Mouse (Mus musculus): Measurements from ENCODE around the gene Lcn11. TPM values are rescaled to one million over a fixed set of nuclear protein-coding genes. Genes with fewer than 3 reads are reported as not detected.
"Not testable (repeated sequence)": the region's sequence is repeated elsewhere in the genome, so short reads cannot be mapped to it uniquely, and the experiment has no call there.

The Lcn11 gene
- polyA plus RNA-seq (2014; fragmentation: Nextera tagmentation; extraction: Ambion mirVana) = not detected in 2 replicates

DNA sequence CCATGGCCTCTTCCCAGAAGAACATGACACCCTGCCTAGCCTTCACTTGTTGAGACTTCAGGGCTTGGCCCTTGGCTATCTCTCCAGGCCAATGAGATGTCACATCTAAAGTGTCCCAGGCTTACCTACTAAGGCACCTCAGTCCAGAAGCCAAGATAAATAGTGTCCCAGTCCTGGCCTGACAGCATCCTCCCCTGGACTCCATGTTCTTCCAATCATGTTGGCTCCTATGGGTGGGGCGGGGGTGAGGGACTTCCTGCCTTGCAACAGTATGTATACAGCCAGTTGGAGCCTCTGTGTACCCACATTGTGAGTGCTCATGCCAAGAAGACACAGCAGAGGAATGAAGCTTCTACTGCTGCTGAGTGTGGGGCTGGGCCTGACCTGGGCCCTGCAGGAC lies at the start of gene Lcn11:
Lcn11 (plus strand) TSS at position 301 of the 400 bp plus-strand sequence.
- no peak for ATAC-seq (ENCODE audit: low read depth)
- no peak within 1 kb of the TSS for H3K9ac ChIP-seq (ENCODE audit: low read depth, low read length)
- no peak for DNase-seq (ENCODE audit: low spot score)
- no peak within 1 kb of the TSS for H3K4me3 ChIP-seq (ENCODE audit: low read depth, low read length)
- no peaks in the 10 kb centered on the region for H3K4me1 ChIP-seq (ENCODE audit: control insufficient read depth, insufficient read depth, low read length)
- no peaks in the 10 kb centered on the region for H3K27me3 ChIP-seq (replicated peaks; ENCODE audit: control insufficient read depth, insufficient read depth, low read length)
- WGBS = 91% methylated on average over 1 of the region's 1 CpGs
- H3K9me3 ChIP-seq (ENCODE audit: control insufficient read depth, low read length) = no peaks in the 10 kb centered on the region
- no peak within 1 kb of the TSS for H3K4me2 ChIP-seq (ENCODE audit: low read depth, low read length)
- no peaks in the 10 kb centered on the region for H3K36me3 ChIP-seq (ENCODE audit: control insufficient read depth, insufficient read depth, low read length)
- no peak within 1 kb of the TSS for H3K27ac ChIP-seq (replicated peaks; ENCODE audit: low read depth, low read length)

DNA sequence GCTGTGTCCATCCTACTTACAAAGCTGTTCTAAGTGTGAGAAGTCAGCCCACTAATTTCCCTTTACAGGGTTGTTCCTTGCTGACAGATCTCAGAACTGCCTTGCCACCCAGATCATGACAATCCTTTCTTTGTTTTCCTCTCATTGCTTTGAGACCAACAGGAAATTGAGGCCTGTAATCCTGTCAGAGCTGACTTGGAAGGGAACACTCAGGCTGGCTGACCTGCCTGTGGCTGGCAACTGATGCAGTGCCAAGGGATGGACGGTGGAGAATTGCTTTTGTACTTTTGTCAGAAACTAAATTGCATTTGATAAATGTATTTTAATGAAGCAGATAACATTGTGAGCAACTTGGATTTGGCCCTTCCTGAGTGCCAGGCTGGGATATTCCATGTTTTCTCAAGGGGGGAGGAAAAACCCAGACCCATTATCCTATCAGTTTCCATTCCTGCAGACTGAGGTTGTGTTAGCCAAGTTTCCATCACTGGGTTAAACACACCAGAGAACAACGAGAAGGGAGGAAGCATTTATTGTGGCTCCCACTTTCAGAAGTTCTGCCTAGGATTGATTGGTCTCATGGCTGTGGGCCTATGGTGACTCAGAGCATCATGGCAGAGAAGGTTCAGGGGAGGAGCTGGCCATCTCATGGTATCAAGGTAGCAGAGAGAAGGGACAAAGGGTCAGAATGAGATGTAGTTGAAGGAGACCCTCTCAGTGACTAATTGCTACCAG lies 43.5 kb upstream of the Lcn11 start:
- no peak for DNase-seq (ENCODE audit: low spot score)
- Histone ChIP-seq H3K4me1 (ENCODE audit: control insufficient read depth, insufficient read depth, low read length) (no peaks in the 10 kb centered on the region), H3K9me3 (ENCODE audit: control insufficient read depth, low read length) (no peaks in the 10 kb centered on the region), H3K9ac (ENCODE audit: low read depth, low read length) (no peak overlapping the region), H3K36me3 (ENCODE audit: control insufficient read depth, insufficient read depth, low read length) (no peaks in the 10 kb centered on the region), H3K27ac (replicated peaks; ENCODE audit: low read depth, low read length) (no peak overlapping the region), H3K4me2 (ENCODE audit: low read depth, low read length) (no peak overlapping the region), H3K4me3 (ENCODE audit: low read depth, low read length) (no peak overlapping the region), H3K27me3 (replicated peaks; ENCODE audit: control insufficient read depth, insufficient read depth, low read length) (no peaks in the 10 kb centered on the region)
- ATAC-seq (ENCODE audit: low read depth) = no peak
- 43% methylated on average over 2 of the region's 2 CpGs for WGBS

DNA sequence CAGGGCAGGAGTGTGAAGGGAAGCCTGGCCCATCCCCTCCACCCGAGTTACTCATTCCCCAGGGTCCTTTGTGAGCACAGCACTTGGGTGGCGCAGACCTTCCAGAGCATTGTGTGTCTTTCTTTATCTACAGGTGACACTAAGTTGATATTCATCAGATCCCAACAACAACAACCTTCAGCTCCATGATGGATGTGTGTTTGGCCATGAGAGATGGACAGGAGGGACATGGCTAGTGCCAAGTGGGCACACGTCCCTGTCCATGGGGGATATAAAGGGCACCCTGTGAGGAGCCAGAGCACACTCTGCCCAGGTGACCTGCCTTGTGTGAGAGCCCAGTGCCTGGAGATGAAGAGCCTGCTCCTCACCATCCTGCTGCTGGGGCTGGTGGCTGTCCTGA lies 40.1 kb upstream of the Lcn11 start, which contains the start of gene Obp2b:
Obp2b (plus strand) TSS at position 301 of the 400 bp plus-strand sequence.
- H3K27ac ChIP-seq (replicated peaks; ENCODE audit: low read depth, low read length); H3K9ac ChIP-seq (ENCODE audit: low read depth, low read length); H3K9me3 ChIP-seq (ENCODE audit: control insufficient read depth, low read length); H3K4me1 ChIP-seq (ENCODE audit: control insufficient read depth, insufficient read depth, low read length); ATAC-seq (ENCODE audit: low read depth); H3K27me3 ChIP-seq (replicated peaks; ENCODE audit: control insufficient read depth, insufficient read depth, low read length); H3K4me2 ChIP-seq (ENCODE audit: low read depth, low read length); DNase-seq (ENCODE audit: low spot score); H3K36me3 ChIP-seq (ENCODE audit: control insufficient read depth, insufficient read depth, low read length); H3K4me3 ChIP-seq (ENCODE audit: low read depth, low read length): not testable (repeated sequence)
- WGBS = 100% methylated on average over 1 of the region's 3 CpGs

GRCm38 (mm10) chr2:25741671-25742070 lies 35.1 kb upstream of the Lcn11 start:
- Histone ChIP-seq H3K27ac (replicated peaks; ENCODE audit: low read depth, low read length) (no peak overlapping the region), H3K27me3 (replicated peaks; ENCODE audit: control insufficient read depth, insufficient read depth, low read length) (no peaks in the 10 kb centered on the region), H3K9ac (ENCODE audit: low read depth, low read length) (no peak overlapping the region), H3K36me3 (ENCODE audit: control insufficient read depth, insufficient read depth, low read length) (no peaks in the 10 kb centered on the region), H3K4me2 (ENCODE audit: low read depth, low read length) (no peak overlapping the region), H3K4me3 (ENCODE audit: low read depth, low read length) (no peak overlapping the region), H3K4me1 (ENCODE audit: control insufficient read depth, insufficient read depth, low read length) (no peaks in the 10 kb centered on the region), H3K9me3 (ENCODE audit: control insufficient read depth, low read length) (no peaks in the 10 kb centered on the region)
- no peak for DNase-seq (ENCODE audit: low spot score)
- no peak for ATAC-seq (ENCODE audit: low read depth)
- 67% methylated on average over 1 of the region's 1 CpGs for WGBS

DNA sequence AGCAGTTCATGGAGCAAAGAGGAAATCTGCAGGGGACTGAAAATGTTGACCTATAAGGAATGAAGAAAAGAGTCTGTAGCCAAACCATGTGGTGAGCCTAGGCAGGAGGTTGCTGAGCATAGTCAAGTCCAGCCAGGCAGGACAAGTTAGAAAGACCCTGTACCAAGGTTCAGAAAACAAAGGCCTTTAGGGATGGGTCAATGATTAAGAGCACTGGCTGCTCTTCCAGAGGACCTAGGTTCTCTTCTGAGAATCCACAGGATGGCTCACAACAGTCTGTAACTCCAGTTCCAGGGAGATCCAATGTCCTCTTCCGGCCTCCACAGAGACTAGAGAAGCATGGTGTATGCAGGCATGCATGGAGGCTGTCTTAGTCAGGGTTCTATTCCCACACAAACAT lies 22.6 kb upstream of the Lcn11 start:
- Histone ChIP-seq H3K36me3 (ENCODE audit: control insufficient read depth, insufficient read depth, low read length) (no peaks in the 10 kb centered on the region), H3K9me3 (ENCODE audit: control insufficient read depth, low read length) (no peaks in the 10 kb centered on the region), H3K9ac (ENCODE audit: low read depth, low read length) (no peak overlapping the region), H3K4me3 (ENCODE audit: low read depth, low read length) (no peak overlapping the region), H3K4me2 (ENCODE audit: low read depth, low read length) (no peak overlapping the region), H3K4me1 (ENCODE audit: control insufficient read depth, insufficient read depth, low read length) (no peaks in the 10 kb centered on the region), H3K27me3 (replicated peaks; ENCODE audit: control insufficient read depth, insufficient read depth, low read length) (no peaks in the 10 kb centered on the region), H3K27ac (replicated peaks; ENCODE audit: low read depth, low read length) (no peak overlapping the region)
- no peak for ATAC-seq (ENCODE audit: low read depth)
- no peak for DNase-seq (ENCODE audit: low spot score)
- WGBS = 92% methylated on average over 1 of the region's 1 CpGs

GRCm38 (mm10) chr2:25758064-25758625 lies 18.7 kb upstream of the Lcn11 start:
- DNase-seq (ENCODE audit: low spot score) (no peak), ATAC-seq (ENCODE audit: low read depth) (no peak)
- Histone ChIP-seq H3K27me3 (replicated peaks; ENCODE audit: control insufficient read depth, insufficient read depth, low read length) (no peaks in the 10 kb centered on the region), H3K9ac (ENCODE audit: low read depth, low read length) (no peak overlapping the region), H3K4me2 (ENCODE audit: low read depth, low read length) (no peak overlapping the region), H3K27ac (replicated peaks; ENCODE audit: low read depth, low read length) (no peak overlapping the region), H3K4me3 (ENCODE audit: low read depth, low read length) (no peak overlapping the region), H3K4me1 (ENCODE audit: control insufficient read depth, insufficient read depth, low read length) (no peaks in the 10 kb centered on the region), H3K36me3 (ENCODE audit: control insufficient read depth, insufficient read depth, low read length) (no peaks in the 10 kb centered on the region), H3K9me3 (ENCODE audit: control insufficient read depth, low read length) (no peaks in the 10 kb centered on the region)
- 18% methylated on average over 4 of the region's 4 CpGs for WGBS

- Histone ChIP-seq H3K36me3 (ENCODE audit: control insufficient read depth, insufficient read depth, low read length) (no peaks in the 10 kb centered on the region), H3K4me3 (ENCODE audit: low read depth, low read length) (no peak within 1 kb of the TSS), H3K9me3 (ENCODE audit: control insufficient read depth, low read length) (no peaks in the 10 kb centered on the region), H3K4me2 (ENCODE audit: low read depth, low read length) (no peak within 1 kb of the TSS), H3K9ac (ENCODE audit: low read depth, low read length) (no peak within 1 kb of the TSS), H3K4me1 (ENCODE audit: control insufficient read depth, insufficient read depth, low read length) (no peaks in the 10 kb centered on the region), H3K27me3 (replicated peaks; ENCODE audit: control insufficient read depth, insufficient read depth, low read length) (no peaks in the 10 kb centered on the region), H3K27ac (replicated peaks; ENCODE audit: low read depth, low read length) (no peak within 1 kb of the TSS)
- no peak for DNase-seq (ENCODE audit: low spot score)
- no peak for ATAC-seq (ENCODE audit: low read depth)
- WGBS = 32% methylated on average over 2 of the region's 2 CpGs
Measured at GRCm38 (mm10) chr2:25765269-25765668, 11.5 kb upstream of the Lcn11 start, which contains the start of gene Lcn3. Lcn3 (plus strand) TSS chr2:25765569.

DNA sequence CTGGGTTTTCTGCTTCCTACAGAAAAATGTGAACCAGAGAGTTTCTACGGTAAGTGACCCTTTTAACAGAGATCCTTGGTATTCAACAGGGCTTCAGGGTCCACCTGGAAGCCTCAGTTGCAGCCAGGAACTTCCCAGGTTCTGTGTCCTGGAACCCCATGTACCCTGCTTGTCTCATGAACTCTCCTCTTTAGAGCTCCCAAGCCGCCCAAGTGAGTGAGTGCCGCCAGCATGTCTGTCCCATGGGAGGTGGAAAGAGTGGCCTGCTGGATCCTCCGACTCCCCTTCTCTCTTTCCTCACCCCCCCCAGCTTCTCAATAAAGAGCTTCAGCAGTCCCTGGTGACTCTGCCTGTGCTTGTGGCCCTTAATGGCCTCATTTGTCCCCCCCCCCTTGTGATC lies 9.1 kb upstream of the Lcn11 start:
- H3K4me1 ChIP-seq (ENCODE audit: control insufficient read depth, insufficient read depth, low read length) = no peaks in the 10 kb centered on the region
- no peaks in the 10 kb centered on the region for H3K27me3 ChIP-seq (replicated peaks; ENCODE audit: control insufficient read depth, insufficient read depth, low read length)
- H3K9me3 ChIP-seq (ENCODE audit: control insufficient read depth, low read length) = no peaks in the 10 kb centered on the region
- no peak overlapping the region for H3K4me2 ChIP-seq (ENCODE audit: low read depth, low read length)
- no peak overlapping the region for H3K4me3 ChIP-seq (ENCODE audit: low read depth, low read length)
- DNase-seq (ENCODE audit: low spot score) = no peak
- H3K27ac ChIP-seq (replicated peaks; ENCODE audit: low read depth, low read length) = no peak overlapping the region
- no peak overlapping the region for H3K9ac ChIP-seq (ENCODE audit: low read depth, low read length)
- ATAC-seq (ENCODE audit: low read depth) = no peak
- WGBS = 76% methylated on average over 4 of the region's 4 CpGs
- H3K36me3 ChIP-seq (ENCODE audit: control insufficient read depth, insufficient read depth, low read length) = no peaks in the 10 kb centered on the region

- WGBS = 91% methylated on average over 2 of the region's 2 CpGs
- ATAC-seq (ENCODE audit: low read depth) = no peak
- H3K4me2 ChIP-seq (ENCODE audit: low read depth, low read length) = no peak overlapping the region
Measured at GRCm38 (mm10) chr2:25773507-25773906, 3.3 kb upstream of the Lcn11 start.

More at GRCm38 (mm10) chr2:25773507-25773906, 3.3 kb upstream of the Lcn11 start:
- Histone ChIP-seq H3K27me3 (replicated peaks; ENCODE audit: control insufficient read depth, insufficient read depth, low read length) (no peaks in the 10 kb centered on the region), H3K9ac (ENCODE audit: low read depth, low read length) (no peak overlapping the region), H3K36me3 (ENCODE audit: control insufficient read depth, insufficient read depth, low read length) (no peaks in the 10 kb centered on the region), H3K4me1 (ENCODE audit: control insufficient read depth, insufficient read depth, low read length) (no peaks in the 10 kb centered on the region), H3K4me3 (ENCODE audit: low read depth, low read length) (no peak overlapping the region), H3K27ac (replicated peaks; ENCODE audit: low read depth, low read length) (no peak overlapping the region), H3K9me3 (ENCODE audit: control insufficient read depth, low read length) (no peaks in the 10 kb centered on the region)
- no peak for DNase-seq (ENCODE audit: low spot score)

Measured in embryonic facial prominence, embryonic 14.5 days (tissue).